Mouse (Mus musculus): Measurements from ENCODE around the gene Sept9. TPM values are rescaled to one million over a fixed set of nuclear protein-coding genes. Genes with fewer than 3 reads are reported as not detected.

The Sept9 gene
- polyA plus RNA-seq, 1 experiment from 2014 or later = 135 TPM

DNA sequence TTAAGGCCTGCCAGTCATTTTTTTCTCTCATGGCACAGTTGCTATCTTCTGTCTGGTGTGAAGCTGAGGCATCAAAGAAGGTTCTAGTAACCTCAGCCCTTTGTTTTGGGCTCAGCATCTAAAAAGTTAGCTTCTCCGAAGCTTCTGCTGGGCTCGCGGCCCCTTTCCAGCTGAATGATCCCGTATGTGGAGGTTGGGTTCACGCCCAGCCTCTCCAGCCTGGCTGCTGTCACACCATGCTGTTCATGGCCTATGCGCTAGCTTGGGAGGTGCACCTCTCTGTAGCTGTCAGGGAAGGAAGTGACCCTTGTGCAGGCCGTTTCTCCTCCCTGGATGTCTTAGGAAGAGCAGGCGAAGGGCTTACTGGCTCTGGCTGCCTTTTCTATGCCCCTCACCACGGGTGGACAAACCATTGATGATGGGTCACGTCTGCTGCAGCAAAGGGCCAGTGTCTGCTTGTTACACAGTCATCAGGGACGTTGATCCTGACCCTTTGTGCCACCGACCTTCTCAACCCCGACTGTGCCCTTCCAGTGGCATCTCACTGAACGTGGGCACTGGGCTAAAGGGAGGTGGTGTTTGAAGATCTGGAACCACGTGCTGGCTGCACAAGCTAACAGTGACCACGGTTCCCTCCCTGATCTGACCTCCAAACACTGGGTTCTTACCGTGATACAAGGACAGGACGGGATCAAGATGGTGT is 50.0 kb downstream of the Sept9 start:
- WGBS = 70% methylated on average over 18 of the region's 18 CpGs
- no peak overlapping the region for H3K4me3 ChIP-seq
- H3K9me3 ChIP-seq = no peaks in the 10 kb centered on the region
- peaks cover 51% of the 10 kb centered on the region for H3K4me1 ChIP-seq
- no peaks in the 10 kb centered on the region for H3K27me3 ChIP-seq
- H3K9ac ChIP-seq = no peak overlapping the region
- H3K4me2 ChIP-seq = no peak overlapping the region
- peaks cover 6% of the 10 kb centered on the region; the same call in 1 of the 2 replicates for H3K36me3 ChIP-seq
- H3K27ac ChIP-seq = peak overlapping the region; percentile 35; the same call in 1 of the 2 replicates
- no peak for ATAC-seq (ENCODE audit: insufficient number of reproducible peaks, low FRiP score, low TSS enrichment, low read depth)

DNA sequence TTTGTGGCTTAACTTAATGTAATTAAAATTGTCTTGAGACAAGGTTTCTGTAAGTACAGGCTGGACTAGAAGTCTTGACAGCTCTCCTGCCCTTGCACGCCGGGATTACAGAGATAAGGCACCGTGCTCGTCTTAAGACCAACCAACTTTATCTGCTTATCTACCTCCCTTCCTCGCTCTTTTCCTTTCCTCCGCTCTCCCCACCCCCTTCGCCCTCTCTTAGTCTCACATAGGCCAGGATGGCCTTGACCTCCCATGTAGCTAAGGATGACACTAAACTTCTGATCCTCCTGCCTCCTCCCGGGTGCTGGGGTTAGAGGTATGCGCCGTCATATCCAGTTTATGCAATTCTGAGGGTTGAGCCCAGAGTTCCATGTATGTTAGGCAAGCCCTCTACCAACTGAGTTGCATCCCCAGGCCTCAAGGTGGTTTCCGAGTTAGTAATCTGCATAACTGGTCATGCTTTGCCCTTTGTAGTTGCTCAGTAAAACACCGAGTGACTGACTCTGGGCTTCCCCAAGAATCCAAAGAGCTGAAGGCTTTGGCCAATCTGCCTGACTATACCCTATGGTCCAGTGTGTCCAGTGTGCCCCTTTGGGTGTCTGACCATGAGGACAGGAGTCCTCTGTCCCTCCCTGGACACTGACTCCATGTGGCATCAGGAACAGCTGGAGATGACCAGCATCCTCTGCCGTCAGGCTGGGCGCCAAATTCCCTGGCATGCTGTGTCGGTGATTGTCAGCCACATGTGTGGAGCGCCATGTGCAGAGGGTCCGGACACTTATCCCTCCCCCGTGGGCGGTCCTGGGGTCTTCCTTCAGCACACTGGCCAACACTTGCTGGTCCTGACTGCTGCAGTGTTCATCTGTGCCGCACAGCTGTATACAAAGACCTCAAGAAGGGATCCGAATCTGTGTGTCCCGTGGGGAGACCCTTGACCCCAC is 50.8 kb downstream of the Sept9 start:
- no peak for ATAC-seq (ENCODE audit: insufficient number of reproducible peaks, low FRiP score, low TSS enrichment, low read depth)
- Histone ChIP-seq H3K4me3 (no peak overlapping the region), H3K9ac (no peak overlapping the region), H3K36me3 (peaks cover 3% of the 10 kb centered on the region; the same call in 1 of the 2 replicates), H3K4me2 (no peak overlapping the region), H3K9me3 (no peaks in the 10 kb centered on the region), H3K27ac (peak overlapping the region; percentile 14; the same call in 1 of the 2 replicates), H3K4me1 (peaks cover 57% of the 10 kb centered on the region), H3K27me3 (no peaks in the 10 kb centered on the region)
- 89% methylated on average over 22 of the region's 22 CpGs for WGBS

DNA sequence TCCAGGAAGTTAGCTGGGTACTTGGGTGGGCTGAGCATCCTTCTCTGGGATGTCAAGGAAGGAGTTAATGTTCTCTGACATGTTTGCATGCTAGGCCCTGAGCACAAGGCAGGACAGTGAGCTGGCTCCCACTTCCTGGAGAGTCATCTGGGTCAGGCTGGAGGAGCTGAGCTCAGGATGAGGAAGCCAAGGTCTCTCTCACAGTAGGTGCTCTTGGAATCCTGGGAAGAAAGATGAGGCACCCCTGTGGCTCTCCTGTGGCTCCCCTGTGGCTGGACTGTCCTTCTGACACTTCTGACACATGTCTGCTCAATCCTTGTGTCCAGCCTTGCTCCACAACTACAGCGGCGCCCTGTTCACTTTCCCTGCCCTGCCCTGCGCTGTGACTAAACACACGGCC is 52.3 kb downstream of the Sept9 start:
- no peaks in the 10 kb centered on the region for H3K9me3 ChIP-seq
- H3K9ac ChIP-seq = no peak overlapping the region
- no peak overlapping the region for H3K27ac ChIP-seq
- no peak for ATAC-seq (ENCODE audit: insufficient number of reproducible peaks, low FRiP score, low TSS enrichment, low read depth)
- 87% methylated on average over 4 of the region's 4 CpGs for WGBS
- H3K4me3 ChIP-seq = no peak overlapping the region
- no peaks in the 10 kb centered on the region for H3K27me3 ChIP-seq
- H3K4me1 ChIP-seq = peaks cover 66% of the 10 kb centered on the region
- 0 out of 2 replicates have a peak, but pooled peaks cover 3% of the 10 kb centered on the region for H3K36me3 ChIP-seq
- H3K4me2 ChIP-seq = no peak overlapping the region

DNA sequence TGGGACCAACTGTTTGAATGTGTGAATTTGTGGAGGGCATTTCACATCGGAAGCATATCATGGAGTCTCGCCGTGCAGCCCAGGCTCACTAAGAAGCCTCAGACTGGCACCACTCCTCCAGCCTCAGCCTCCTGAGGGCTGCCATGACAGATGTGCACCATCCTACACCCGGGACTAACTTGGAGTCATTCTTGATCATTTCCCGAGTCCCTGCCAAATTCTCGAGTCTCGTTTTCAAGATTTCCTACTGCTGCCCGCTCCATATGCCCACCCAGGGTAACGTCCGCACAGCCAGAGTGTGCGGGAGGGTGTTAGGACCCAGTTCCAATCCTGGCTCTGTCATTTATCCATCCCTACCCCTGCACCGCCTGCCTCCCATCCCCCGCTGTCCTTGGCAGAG is 53.4 kb downstream of the Sept9 start:
- Histone ChIP-seq H3K4me2 (no peak overlapping the region), H3K9ac (no peak overlapping the region), H3K9me3 (no peaks in the 10 kb centered on the region), H3K27ac (no peak overlapping the region; the same call in 1 of the 2 replicates), H3K27me3 (no peaks in the 10 kb centered on the region), H3K36me3 (no peaks in the 10 kb centered on the region), H3K4me1 (peaks cover 56% of the 10 kb centered on the region), H3K4me3 (no peak overlapping the region)
- no peak for ATAC-seq (ENCODE audit: insufficient number of reproducible peaks, low FRiP score, low TSS enrichment, low read depth)
- 82% methylated on average over 13 of the region's 13 CpGs for WGBS

DNA sequence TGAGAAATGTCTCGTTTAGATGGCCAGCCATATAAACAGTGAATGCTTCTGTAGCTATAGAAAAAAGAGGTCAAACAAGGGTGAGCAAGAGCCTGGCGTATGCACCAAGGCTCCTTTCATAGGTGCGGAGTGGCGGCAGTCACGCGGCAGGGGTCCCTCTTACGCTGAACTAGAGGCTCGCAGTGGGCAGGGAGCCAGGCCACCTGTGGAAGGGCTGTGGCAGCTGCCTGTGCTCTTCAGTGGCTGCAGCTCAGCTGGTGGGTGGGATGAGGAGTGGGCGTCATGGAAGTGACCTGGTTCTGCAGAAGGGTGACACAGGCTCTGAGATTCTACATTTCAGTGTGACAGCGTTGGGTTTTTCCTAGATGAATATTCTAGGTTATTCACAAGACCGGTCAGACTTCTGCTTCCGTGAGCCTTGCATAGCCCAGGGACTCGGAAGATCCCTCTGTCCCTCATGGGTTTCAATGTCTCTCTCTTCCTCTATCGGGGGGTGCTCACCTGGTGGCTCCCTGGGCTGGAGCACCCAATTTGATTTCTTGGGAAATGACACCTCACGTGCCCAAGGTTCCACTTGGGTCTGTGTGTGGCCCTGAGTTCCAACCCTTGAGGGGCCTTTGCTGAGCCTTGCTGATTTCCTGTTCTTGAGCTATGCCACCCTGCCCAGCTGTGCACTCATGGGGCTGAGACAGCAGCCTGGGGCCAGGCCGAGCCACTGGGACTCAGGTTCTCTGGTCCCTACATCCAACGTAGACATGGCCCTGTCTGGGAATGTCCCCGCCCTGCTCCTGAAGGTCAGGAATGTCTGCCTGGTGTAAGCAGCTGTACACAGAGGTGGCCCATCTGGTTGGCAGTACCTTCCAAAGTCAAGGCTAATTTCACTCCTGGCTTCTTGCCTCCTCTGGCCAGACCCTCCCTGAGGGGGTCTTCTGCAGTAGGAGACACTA is 55.0 kb downstream of the Sept9 start:
- no peak overlapping the region for H3K27ac ChIP-seq
- ATAC-seq (ENCODE audit: insufficient number of reproducible peaks, low FRiP score, low TSS enrichment, low read depth) = 0 out of 2 replicates have a peak, but pooled peaks have one; percentile 40
- H3K9me3 ChIP-seq = no peaks in the 10 kb centered on the region
- no peaks in the 10 kb centered on the region for H3K27me3 ChIP-seq
- H3K4me2 ChIP-seq = no peak overlapping the region
- no peak overlapping the region for H3K9ac ChIP-seq
- no peak overlapping the region for H3K4me3 ChIP-seq
- H3K4me1 ChIP-seq = peaks cover 43% of the 10 kb centered on the region
- no peaks in the 10 kb centered on the region for H3K36me3 ChIP-seq
- WGBS = 47% methylated on average over 18 of the region's 18 CpGs

DNA sequence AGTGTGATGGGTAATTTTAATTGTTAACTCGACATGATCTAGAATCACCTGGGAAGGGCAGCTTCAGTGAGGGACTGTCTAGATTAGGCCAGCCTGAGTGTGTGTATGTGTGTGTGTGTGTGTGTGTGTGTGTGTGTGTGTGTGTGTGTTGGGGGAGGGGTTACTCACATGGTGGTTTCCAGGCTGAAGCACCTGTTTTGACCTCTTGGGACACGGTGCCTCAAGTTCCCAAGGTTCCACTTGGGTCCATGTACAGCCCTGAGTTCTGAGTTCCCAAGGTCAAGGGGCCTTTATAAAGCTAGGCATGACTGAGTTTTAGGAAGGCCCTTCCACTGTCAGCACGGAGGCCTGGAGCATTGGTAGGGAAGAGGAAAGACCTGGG is 55.6 kb downstream of the Sept9 start:
- H3K4me1 ChIP-seq = peaks cover 45% of the 10 kb centered on the region
- H3K27me3 ChIP-seq = no peaks in the 10 kb centered on the region
- H3K9ac ChIP-seq = no peak overlapping the region
- no peak overlapping the region for H3K4me3 ChIP-seq
- H3K4me2 ChIP-seq = no peak overlapping the region
- H3K9me3 ChIP-seq = no peaks in the 10 kb centered on the region
- ATAC-seq (ENCODE audit: insufficient number of reproducible peaks, low FRiP score, low TSS enrichment, low read depth) = no peak
- H3K36me3 ChIP-seq = no peaks in the 10 kb centered on the region
- no peak overlapping the region for H3K27ac ChIP-seq
- 76% methylated on average over 3 of the region's 3 CpGs for WGBS

DNA sequence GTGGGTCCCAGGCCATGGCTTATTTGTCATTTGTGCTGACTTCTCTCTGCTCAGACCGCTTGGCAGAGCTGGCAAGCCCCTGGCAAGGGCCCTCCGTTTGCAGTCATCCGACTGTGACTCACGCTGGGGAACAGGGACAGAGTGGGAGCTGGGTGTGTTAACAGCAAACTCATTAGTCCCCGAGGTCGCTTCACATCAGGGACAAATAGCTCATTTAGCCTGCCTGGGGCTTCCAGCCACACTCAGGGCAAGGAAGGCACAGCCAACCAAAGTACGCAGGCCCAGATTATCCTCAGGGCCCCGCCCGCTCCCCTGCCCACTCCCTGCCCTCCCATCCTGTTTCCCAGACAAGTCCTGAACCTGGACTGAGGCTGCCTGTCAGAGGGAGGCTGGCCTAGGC is 56.6 kb downstream of the Sept9 start:
- Histone ChIP-seq H3K9me3 (no peaks in the 10 kb centered on the region), H3K4me2 (no peak overlapping the region), H3K36me3 (no peaks in the 10 kb centered on the region), H3K9ac (no peak overlapping the region), H3K4me1 (peaks cover 47% of the 10 kb centered on the region), H3K4me3 (no peak overlapping the region), H3K27ac (peak overlapping the region; percentile 12; the same call in 1 of the 2 replicates), H3K27me3 (no peaks in the 10 kb centered on the region)
- ATAC-seq (ENCODE audit: insufficient number of reproducible peaks, low FRiP score, low TSS enrichment, low read depth) = no peak
- 57% methylated on average over 9 of the region's 9 CpGs for WGBS

DNA sequence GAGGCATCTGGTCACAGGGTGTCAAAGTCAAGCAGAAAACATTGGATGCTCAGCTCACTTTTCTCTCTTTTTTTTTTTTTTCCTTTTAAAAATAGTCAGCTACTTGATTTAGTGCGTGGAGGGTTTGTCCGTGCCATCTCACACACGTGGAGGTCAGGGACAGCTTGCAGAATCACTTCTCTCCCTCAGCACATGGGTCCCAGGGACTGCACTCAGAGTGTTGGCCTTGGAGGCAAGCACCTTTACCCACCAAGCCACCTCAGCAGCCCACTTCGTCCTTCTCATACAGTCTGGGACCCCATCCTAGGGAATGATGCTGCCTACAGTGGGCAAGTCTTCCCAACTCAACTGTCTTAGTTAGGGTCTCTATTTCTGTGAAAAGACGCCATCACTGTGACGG is 57.4 kb downstream of the Sept9 start:
- no peak overlapping the region for H3K27ac ChIP-seq
- H3K4me3 ChIP-seq = no peak overlapping the region
- H3K9me3 ChIP-seq = no peaks in the 10 kb centered on the region
- no peak overlapping the region for H3K4me2 ChIP-seq
- 94% methylated on average over 6 of the region's 6 CpGs for WGBS
- H3K27me3 ChIP-seq = no peaks in the 10 kb centered on the region
- H3K36me3 ChIP-seq = no peaks in the 10 kb centered on the region
- ATAC-seq (ENCODE audit: insufficient number of reproducible peaks, low FRiP score, low TSS enrichment, low read depth) = no peak
- peaks cover 41% of the 10 kb centered on the region for H3K4me1 ChIP-seq
- no peak overlapping the region for H3K9ac ChIP-seq

DNA sequence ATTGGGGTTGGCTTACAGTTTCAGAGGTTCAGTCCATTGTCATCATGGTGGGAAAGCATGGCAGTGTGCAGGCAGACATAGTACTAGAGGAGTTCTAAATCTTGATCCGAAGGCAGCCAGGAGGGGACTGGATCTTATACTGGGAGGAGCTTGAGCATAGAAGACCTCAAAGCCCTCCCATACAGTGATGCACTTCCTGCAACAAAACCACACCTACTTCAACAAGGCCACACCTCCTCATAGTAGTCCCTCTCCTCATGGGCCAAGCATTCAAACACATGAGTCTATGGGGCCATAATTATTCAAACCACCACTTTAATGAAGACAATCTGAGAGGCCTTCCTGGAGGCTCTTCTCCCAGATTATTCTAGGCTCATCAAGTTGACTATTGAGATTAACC is 57.8 kb downstream of the Sept9 start:
- H3K36me3 ChIP-seq = no peaks in the 10 kb centered on the region
- no peak overlapping the region for H3K4me2 ChIP-seq
- no peak overlapping the region for H3K27ac ChIP-seq
- H3K4me1 ChIP-seq = peaks cover 41% of the 10 kb centered on the region
- no peaks in the 10 kb centered on the region for H3K9me3 ChIP-seq
- no peak overlapping the region for H3K9ac ChIP-seq
- H3K4me3 ChIP-seq = no peak overlapping the region
- H3K27me3 ChIP-seq = no peaks in the 10 kb centered on the region
- WGBS = 79% methylated on average over 1 of the region's 1 CpGs
- no peak for ATAC-seq (ENCODE audit: insufficient number of reproducible peaks, low FRiP score, low TSS enrichment, low read depth)

DNA sequence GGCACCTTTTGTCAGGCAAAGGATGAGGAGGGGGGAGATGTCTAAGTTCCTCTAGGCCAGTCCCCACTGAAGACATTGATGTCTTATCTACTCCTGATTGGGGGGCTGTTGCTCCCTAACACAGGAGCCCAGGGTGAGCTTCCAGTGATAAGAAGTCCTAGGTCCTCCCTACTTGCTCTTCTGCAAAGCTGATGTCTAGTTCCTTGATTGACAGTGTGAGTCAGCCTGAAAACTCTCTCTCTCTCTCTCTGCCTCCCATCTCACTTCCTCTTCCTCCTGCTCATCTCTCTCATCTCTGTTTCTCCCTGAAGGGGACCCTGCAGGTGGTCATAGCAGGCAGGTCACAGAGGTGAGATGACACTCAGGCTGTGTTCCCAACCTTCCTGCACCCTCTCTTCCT is 58.4 kb downstream of the Sept9 start:
- Histone ChIP-seq H3K27ac (no peak overlapping the region), H3K4me2 (no peak overlapping the region), H3K27me3 (no peaks in the 10 kb centered on the region), H3K36me3 (no peaks in the 10 kb centered on the region), H3K4me1 (peaks cover 41% of the 10 kb centered on the region), H3K9me3 (no peaks in the 10 kb centered on the region), H3K9ac (no peak overlapping the region), H3K4me3 (no peak overlapping the region)
- no peak for ATAC-seq (ENCODE audit: insufficient number of reproducible peaks, low FRiP score, low TSS enrichment, low read depth)

DNA sequence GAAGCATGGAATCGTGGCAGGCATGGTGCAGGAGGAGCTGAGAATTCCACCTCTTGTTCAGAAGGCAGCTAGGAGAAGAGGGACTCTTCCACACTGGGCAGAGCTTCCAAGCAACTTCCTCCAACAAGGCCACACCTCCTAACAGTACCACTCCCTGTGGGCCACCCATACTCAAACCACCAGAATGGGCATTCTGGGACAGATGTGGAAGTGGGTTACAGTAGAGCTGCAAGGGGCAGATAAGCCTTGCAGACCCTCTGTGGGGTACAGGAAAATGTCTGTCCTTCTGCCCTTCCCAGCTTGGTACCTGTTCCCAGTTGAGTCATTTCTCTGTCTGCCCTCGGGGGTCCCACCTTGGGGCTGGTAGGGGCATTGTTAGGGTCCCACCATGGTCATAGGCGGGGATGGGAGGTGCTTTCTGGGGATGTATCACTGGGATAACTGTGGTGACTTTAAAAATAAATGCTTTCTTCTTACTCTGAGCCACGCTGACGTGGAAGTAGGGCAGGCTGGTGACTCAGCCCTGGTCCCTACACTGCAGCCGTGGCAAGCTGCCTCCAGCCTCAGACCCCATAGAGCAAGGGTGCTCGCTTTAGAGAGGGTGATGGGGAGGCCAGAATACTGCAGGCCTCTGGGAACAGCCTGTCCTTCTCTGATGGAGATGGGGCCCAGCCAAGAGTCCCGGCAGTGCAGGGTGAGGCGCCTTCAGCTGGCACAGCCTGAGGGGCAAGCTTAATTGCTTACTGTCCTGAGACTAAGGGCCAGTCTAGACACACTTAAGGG is 59.9 kb downstream of the Sept9 start:
- H3K9me3 ChIP-seq = no peaks in the 10 kb centered on the region
- no peak for ATAC-seq (ENCODE audit: insufficient number of reproducible peaks, low FRiP score, low TSS enrichment, low read depth)
- peaks cover 41% of the 10 kb centered on the region for H3K4me1 ChIP-seq
- no peak overlapping the region for H3K4me2 ChIP-seq
- H3K9ac ChIP-seq = no peak overlapping the region
- H3K27me3 ChIP-seq = no peaks in the 10 kb centered on the region
- 77% methylated on average over 9 of the region's 9 CpGs for WGBS
- H3K36me3 ChIP-seq = no peaks in the 10 kb centered on the region
- H3K4me3 ChIP-seq = no peak overlapping the region
- H3K27ac ChIP-seq = 0 out of 2 replicates have a peak overlapping the region, but pooled peaks have one; percentile 17
